Mouse (Mus musculus): ENCODE measurements around the gene Ttc32. TPM values are rescaled to one million over a fixed set of nuclear protein-coding genes. Genes with fewer than 3 reads are reported as not detected.
"Not testable (repeated sequence)": the region's sequence is repeated elsewhere in the genome, so short reads cannot be mapped to it uniquely, and the experiment has no call there.

The Ttc32 gene
- 1 to 10 TPM; 3.6 to 5.5 TPM for total RNA-seq (2021)
- long read RNA-seq, experiment 1, partial matches to known transcripts = 0 of 3 reads
- long read RNA-seq, experiment 1, other reads (novel, unspliced or antisense) = 1 of 3 reads
- long read RNA-seq, experiment 2, transcript Ttc32-201 (3 exons, 1,000 nt) = major isoform, 5 of 7 reads
- long read RNA-seq, experiment 2, partial matches to known transcripts = 1 of 7 reads
- long read RNA-seq, experiment 2, other reads (novel, unspliced or antisense) = 1 of 7 reads

DNA sequence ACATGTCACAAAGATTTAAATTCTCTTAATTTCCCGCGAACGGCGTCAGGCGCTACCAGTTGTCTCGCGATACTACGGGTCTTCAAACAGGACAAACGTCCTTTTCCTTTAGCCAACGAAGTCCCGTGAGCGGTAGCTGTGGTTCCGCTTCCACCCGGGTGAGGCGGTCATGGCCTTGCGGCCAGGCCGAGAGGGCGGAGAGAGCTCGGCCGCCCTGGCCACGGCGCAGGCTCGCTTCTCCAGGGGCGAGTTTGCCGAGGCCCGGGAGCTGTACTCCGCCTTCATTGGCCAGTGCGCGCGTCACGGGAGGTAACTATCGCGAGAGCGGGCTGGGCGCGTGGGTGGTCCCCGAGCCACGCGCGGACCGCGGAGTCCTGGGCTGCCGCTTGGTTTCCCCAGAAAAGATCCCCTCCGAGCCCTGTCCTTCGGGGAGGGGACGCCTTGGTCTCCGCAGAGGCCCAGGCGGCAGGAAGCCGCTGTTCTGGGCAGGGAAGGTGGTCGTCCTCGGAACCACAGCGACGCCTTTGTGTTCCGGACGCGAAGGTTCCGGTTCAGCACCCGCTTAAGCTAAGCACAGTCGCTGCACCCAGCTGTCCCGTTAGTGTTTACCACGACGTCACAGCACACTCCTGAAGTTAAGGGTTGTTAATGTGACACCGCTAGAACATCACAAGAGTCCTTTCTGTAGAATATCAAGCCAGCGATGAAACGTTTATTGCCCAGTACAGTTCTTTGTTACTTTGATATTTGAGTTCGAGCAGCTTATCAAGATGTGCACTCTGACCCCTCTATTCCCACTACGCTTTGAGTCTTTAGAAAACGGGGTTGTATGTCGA, at the start of gene Ttc32:
TSS of gene Ttc32 (plus strand) at position 110 of the 836 bp plus-strand sequence.
- DNase-seq (ENCODE audit: low spot score in 2 of 2) = peak; percentile 94 to 99

DNA sequence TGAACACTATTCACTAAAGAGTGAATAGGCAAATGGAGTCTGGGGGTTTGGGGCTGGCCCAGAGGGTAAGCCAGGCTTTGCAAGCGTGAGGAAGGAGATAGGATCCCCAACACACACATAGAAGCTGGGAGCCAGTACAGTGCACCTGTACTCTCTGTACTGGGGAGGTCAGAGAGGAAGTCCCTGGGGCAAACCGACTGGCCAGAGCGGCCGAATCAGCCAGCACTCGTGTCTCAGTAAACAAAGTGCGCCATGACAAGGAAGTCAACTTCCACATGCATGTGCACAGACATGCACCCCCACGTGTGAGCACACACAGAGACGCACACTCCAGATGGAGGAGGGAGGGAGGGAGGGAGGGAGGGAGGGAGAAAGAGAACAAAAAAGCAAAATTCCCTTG, 36.6 kb upstream of the Ttc32 start:
- DNase-seq (ENCODE audit: low spot score in 2 of 2) = no peak

DNA sequence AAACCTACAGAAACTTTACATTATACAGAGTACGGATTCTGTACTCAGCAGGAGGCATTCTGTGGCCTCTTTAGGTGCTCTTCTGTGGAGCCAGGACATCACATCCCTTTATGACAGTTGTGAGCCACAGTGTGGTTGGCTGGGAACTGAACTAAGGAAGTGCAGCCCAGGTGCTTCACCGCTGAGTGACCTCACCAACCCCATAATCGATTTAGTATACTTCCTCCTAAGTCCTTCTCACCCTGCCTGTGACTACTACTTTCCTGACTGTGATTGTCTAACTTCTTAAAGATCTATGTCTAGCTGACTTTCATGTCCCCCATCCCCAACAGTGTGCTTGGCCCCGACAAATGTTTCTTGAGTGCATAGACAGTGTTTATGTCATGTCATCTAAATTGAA, 31.5 kb upstream of the Ttc32 start:
- no peak for DNase-seq (ENCODE audit: low spot score in 2 of 2)

DNA sequence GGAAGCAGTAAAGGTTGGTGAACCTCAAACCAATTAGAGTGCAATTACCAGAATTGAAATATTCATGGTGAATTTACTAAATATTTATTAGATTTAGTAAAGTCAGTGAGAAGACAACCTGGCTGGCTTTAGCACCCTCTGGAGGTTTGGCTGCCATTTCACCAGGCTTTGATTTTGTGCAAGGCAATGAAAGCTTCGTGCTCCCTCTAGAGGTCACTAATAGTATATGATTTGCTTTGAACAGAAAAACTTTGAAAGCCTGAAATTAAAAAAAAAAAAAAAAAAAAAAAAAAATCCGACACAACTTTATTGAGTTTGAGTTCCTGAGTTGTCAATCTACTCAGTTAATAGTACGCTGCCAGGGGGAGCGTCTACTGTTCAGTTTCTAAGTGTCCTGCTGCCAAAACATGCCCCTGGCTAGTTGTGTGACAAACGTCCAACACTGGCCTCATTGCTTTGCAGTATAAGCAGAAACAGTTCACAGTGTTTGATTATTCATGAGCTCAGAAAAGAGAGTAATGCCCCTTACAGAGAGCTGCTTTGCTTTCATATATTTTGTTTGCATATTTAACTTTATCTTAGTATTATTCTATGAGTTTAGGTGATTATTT, 27.7 kb upstream of the Ttc32 start:
- DNase-seq (ENCODE audit: low spot score in 2 of 2) = peak; percentile 37 to 91

DNA sequence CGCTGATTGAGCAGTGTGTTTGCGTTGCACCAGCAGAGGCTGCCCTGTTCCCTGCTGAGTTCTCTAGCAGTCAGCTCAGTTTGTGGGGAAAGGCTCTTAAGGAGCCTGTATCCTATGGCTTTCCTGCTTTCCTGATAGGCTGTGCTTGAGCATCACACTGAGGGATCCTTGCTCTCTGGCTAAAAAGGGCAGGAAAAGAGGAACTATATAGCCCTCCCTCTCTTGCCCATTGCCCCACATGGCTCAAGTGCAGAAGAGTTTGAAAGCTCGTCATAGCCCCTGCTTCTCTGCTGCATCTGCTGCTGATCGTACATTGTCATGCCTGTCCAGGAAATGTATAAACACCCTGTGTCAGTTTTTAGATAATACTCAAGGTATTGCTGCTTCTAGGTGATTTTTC, 22.7 kb upstream of the Ttc32 start:
- DNase-seq (ENCODE audit: low spot score in 2 of 2) = no peak

DNA sequence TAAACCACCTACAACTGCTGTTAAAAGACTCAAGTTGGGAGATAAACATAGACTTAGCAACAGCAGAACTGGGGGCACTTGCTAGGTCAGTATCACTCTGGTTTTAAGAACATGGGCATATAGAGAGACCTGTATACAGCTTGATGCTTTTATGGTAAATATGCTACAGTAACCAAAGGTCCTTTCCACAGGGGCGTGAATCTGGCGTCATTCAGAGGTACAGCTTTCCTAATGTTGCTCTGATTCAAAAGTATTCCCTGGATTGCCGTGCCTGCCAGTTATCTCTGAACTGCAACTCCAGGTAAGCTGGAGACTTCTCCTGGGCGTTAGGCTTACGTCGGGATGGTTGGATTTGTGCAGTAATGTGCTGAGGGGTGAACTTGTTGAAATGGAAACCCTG, 22.0 kb upstream of the Ttc32 start:
- no peak for DNase-seq (ENCODE audit: low spot score in 2 of 2)

DNA sequence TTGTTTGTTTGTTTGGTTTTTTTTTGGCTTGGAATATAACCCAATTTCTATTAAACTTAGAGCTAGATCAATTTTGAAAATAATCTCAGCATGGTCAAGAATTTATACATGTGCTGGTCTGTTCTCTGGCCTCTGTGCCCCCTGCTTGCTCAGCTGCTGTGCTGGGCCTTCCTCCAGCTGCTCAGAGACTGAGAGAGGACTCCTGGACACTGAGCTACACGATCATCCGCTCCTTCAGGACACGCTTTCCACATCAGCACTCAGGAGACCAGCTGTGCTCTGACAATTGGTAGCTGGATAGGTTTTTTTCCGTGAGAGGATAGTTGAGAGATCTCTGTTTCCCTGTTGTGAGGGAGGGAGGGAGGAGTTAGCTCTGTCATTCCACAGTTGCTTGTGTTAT, 19.5 kb upstream of the Ttc32 start:
- no peak for DNase-seq (ENCODE audit: low spot score in 2 of 2)

DNA sequence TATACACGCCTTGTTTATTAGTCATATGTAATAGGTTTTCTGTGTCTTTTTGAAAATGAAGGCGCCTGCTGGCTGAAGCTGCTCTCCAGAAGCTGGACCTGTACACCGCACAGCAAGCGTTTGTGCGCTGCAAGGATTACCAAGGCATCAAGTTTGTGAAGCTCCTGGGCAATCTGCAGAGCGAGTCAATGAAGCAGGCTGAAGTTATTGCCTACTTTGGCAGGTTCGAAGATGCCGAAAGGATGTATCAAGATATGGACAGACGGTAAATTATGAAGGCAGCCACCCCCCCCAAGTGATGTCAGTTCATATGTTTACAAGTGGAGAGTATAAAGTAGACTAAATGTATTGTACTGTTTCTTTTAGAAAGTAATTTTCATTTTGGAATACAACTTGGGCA, 13.4 kb upstream of the Ttc32 start:
- no peak for DNase-seq (ENCODE audit: low spot score in 2 of 2)

DNA sequence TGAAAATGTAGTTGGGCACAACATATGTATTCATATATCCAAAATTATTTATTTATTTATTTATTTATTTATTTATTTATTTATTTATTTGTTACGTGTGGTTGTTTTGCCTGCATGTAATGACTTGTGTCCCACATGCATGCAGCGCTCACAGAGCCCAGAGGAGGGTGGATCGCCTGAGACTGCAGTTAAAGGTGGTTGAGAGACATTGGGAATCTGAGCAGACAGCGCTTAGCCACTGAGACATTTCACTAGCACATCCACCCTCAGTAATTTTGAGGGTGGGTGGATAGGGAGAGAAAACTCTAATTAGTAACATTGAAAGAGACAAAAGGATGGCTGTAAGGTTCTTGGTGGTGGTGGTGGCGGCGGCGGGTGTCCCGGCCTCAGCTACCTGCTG, 9.4 kb upstream of the Ttc32 start:
- DNase-seq (ENCODE audit: low spot score in 2 of 2) = no peak

DNA sequence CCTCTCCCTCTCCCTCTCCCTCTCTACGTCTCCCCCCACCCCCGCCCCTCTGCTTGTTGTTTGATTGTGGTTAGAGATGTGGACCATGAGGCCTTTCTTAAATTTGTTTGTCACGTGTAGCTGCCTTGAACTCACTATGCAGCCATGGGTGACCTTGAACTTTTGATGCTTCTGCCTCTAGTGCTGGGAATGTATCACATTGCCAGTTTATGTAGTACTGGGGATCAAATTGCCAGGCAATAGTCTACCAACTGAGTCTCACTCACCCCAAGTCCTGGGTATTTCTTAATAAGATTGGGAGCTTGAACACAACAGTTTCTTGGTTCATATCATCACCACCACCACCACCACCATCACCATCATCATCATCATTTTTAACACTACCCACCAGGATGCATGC, 8.8 kb upstream of the Ttc32 start:
- no peak for DNase-seq (ENCODE audit: low spot score in 2 of 2)

DNA sequence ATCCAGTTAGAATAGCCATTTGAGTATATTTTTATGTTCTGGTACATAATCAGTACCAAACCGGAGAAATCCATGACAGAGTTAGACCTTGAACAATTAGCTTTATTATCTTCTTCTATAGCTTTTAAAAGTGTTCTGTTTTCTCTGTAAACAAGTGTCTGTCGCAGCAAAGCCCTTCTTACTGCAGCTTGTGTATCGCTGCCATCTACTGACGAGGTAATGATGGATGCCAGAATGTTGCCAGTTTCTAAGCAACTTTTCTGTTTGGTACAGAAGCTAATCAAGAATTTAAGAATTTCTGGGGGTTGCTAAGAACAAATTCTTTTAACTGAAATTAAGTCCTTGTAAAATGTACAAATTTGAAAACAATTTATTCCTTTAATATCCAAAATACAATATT, 6.8 kb upstream of the Ttc32 start:
- DNase-seq (ENCODE audit: low spot score in 2 of 2) = no peak

DNA sequence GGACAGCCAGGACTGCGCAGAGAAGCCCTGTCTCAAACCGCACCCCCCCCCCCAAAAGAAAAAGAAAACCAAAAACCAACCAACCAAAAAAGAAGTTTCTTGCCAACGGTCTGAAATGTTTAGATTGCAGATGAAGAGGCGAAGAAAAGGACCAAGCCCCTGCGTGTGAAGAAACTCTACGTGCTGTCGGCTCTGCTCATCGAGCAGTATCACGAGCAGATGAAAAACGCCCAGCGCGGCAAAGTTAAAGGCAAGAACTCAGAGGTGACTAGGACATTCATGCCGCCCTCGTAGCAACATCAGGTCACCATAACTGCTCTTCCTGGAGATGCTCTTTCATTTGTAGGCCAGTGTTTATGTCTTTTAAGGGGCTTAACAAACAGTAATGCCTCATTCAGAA, 5.7 kb upstream of the Ttc32 start:
- DNase-seq (ENCODE audit: low spot score in 2 of 2) = no peak

DNA sequence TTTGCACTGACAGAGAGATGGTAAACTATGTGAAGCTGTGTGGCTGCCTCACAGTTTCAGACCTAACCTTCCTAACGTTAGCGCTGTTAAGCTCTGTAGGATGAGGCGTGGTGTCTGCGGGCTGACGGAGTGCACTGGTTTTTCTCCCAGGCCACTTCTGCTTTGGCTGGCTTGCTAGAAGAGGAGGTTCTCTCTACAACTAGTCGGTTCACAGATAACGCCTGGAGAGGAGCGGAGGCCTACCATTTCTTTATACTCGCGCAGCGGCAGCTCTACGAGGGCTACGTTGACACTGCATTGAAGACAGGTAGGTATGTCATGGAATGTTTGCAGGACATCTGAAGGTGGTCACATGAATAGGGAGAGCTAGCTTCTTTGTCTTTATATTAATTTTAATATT, 5.1 kb upstream of the Ttc32 start:
- no peak for DNase-seq (ENCODE audit: low spot score in 2 of 2)

DNA sequence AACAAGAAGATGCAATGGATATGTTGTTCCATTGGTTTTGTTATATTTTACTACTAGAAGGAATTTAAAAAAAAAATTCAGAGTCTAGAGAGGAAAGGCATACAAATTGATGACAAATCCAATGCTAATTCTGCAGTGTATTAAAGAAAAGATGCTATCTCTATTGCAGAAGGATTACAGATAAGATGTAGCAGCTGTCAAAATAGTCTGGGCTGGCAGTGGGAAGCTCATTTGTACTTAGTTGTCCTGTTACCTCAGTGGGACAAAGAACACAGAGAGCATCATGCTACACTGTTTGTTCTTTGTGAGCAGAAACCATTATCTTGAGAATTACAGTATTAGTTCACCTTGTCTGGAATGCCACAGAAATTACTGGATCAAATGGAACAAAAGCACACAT, 3.0 kb upstream of the Ttc32 start:
- DNase-seq (ENCODE audit: low spot score in 2 of 2) = no peak

DNA sequence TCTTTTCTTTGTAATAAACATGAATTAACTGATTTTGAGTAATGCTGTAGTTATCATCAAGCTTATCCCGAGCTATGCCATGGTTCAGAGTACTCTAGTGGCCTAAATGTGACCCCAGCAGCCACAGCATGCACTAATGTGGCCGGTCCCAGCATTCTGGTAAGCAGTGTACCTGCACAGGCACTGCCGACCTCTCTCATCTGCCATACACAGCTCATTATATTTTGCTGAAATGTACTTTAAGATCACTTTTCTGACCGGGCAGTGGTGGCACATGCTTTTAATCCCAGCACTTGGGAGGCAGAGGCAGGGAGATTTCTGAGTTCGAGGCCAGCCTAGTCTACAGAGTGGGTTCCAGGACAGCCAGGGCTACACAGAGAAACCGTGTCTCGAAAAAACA, 981 bp upstream of the Ttc32 start:
- not testable (repeated sequence) for DNase-seq (ENCODE audit: low spot score in 2 of 2)

DNA sequence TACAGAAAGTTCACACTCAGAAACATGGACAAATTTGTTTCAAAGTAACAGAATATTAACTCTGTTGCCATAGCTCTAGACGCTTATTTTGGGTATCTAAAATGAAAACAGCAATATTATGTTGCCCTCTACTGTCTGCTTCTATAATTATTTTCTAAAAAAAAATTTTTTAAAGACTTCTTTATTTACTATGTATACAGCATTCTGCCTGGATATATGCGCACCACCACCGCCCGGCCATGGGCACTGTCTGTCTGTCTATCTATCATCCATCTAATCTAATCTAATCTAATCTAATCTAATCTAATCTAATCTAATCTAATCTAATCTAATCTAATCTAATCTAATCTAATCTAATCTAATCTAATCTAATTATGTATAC, 300 bp upstream of the Ttc32 start:
- no peak for DNase-seq (ENCODE audit: low spot score in 2 of 2)

DNA sequence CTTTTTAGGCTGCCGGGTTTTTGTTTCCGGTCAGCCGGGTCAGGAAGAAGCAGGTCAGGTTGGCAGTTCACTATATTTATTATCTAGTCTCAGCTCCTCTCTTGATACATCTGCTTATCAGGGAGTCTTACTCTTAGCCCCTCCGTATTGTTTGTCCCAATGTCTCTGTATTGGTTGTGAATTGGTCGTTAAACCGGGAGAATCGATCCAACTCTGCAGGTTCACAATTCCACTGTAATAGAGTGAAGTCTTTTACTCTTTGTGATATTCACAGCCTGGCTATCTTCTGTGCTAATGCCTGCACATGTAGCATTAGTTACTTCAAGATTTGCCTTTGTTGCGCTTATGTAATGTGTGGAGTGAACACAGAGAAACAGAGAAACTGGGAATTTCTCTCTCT, 1.4 kb downstream of the Ttc32 start:
- no peak for DNase-seq (ENCODE audit: low spot score in 2 of 2)

DNA sequence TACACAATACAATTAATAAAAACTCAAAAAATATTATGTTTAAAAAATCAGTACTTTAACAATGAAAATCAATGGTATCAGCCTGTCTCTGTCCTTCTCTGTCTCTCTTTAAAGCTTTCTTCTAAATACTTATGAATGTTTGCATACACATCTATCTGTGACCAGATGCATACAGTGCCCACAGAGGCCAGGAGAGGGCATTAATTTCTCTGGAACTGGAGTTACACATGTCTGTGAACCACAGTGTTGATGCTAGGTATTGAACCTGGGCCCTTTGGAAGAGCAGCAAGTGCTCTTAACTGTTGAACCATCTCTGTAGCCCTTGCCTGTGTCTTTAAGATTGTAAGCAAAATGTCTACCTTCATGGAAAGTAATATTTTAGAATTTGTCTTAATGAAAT, 3.3 kb downstream of the Ttc32 start:
- no peak for DNase-seq (ENCODE audit: low spot score in 2 of 2)

DNA sequence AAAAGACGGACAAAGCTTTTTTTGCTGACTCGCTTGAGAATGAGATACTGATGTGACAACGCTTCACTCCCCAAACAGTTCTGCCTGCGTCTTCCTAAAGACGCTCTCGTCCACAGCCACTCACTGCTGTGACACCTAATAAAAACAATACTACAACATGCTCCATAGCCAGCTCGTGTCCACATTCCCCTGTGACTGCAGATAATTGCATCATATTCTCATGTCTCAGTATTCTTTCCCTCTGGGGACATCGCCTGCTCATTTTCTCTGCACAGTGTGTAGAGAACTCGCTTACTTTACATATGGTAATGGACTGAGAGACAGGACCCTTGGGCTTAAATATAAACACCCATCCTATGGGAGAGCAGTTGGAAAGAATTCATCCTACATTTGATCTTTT, 6.6 kb downstream of the Ttc32 start:
- no peak for DNase-seq (ENCODE audit: low spot score in 2 of 2)

DNA sequence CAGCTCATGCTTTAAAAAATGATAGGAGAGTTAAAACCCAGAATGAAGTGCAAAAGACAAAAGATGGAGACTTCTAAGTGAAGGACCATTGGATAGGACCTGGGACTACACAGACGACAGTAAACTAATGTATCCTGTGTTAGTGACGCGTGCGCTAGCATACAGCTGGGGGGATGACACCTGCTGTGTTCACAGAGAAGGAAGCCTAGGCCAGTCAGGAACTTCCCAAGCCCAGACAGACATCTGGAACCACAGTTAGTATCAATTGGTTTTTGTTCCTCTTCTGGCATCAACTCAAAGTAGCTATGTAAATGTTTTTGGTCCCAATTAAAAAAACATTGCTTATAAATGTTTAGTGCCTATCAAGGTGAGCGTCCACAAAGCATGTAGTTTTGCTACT, 10.4 kb downstream of the Ttc32 start:
- DNase-seq (ENCODE audit: low spot score in 2 of 2) = no peak

DNA sequence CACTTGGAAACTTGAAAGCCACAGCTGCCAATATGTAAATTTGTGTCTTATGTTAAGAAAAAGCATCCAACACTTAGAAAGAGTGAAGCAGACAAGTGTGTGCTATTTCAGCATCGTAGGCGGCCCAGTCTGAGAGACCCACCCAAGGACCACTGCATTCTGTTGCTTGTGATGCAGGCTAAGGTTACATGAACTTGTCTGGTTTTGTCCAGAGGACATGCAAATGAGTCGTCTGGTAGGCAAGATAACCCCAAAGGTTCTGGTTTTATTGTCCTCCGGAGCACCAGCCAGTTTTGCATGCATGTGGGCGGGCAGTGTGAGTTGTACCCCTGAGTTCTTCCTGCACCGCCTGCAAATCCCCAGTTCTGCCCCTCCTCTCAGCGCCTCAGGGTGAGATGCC, 10.9 kb downstream of the Ttc32 start:
- no peak for DNase-seq (ENCODE audit: low spot score in 2 of 2)

DNA sequence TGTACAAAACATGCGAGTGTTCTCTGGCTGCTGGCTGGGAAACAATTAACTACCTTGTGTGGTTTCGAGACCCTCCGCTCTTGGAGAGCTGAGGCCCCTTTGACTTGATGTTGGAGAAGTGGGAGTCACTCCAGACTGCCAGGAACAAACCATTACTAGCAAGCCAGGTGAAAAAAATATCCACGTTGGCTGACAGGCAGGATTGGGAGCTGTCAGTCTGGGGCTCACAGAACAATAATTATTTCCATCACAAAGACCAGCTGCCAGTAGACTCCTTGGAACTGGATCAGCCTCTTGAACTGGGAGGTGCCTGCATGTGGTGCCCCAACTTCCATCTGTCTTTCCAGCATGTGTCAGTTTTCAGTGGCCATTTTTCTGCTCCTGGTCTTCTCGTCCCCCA, 12.5 kb downstream of the Ttc32 start:
- no peak for DNase-seq (ENCODE audit: low spot score in 2 of 2)

DNA sequence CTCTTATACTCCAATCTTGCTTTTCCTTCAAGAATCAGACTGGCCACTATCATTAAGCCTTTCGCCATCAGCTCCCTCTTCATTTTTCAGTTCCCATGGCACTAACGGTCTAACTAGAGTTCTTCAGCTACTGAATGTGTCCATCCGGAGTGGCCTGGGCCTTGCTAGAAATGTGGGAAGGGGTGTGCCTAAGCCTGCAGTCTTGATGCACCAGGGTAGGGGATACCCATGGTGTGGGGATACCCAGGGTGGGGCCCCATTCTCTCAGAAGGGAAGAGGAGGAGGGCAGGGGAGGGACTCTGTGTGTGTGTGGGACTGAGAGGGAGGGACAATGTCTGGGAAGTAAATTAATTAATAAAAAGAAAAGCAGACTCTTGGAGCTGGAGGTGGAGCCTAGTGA, 13.0 kb downstream of the Ttc32 start:
- no peak for DNase-seq (ENCODE audit: low spot score in 2 of 2)
